Mouse (Mus musculus) WW6 (cell line): Measurements from ENCODE around the gene Zfp81.
"Not testable (repeated sequence)": the region's sequence is repeated elsewhere in the genome, so short reads cannot be mapped to it uniquely, and the experiment has no call there.

Source experiments
- DNase-seq: peaks from one replicate; pipeline ENCODE4 v3.0.0-alpha.2; 2013; ENCODE audit warnings: low read depth, low spot score

Gene Zfp81

DNA sequence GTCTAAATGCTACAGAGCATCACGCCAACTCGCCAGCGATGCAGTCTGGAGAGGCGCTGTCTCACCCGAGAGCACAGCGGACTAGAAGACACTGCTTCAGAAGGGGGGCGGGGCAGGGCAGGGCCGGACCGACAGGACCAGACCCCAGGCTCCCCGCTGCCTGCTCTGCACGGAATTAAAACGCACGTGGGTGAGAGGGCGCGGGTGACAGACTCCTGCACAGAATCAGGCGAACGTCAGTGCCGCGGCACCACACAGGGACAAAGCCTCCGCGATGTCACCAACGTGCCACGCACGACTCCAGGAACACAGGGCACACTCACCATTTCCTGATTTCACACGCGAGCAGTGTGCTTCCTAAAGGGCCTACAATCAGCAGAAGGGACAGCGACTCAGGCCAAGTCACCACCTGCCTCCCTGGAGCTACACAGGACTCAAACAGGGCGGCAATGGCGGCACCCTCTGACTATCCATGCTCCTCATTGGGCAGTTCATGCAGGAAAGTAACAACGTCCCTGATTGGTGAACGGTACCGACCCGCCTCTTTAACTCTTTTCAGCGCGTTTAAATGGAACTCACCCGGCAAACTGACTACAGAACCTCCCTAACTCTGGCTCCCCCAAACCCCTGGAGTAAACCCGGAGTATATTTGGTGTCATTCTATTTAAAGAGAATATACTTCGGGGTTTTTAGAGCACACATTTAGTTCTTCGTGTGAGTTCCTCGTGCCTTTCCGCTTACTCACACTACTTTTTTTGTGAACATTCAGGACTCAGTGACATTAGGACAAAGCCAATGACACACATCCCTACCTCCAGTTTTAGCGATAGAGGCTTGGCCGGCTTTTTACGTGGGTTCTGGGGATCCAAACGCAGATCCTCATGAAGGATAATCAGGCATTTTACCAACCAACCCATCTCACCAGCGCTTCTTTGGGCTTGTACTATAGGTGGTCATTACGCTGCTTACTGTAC lies at the start of gene Zfp81:
Zfp81 (minus strand) TSS at position 468 of the 974 bp plus-strand sequence.
- DNase-seq, result peak; percentile 71

DNA sequence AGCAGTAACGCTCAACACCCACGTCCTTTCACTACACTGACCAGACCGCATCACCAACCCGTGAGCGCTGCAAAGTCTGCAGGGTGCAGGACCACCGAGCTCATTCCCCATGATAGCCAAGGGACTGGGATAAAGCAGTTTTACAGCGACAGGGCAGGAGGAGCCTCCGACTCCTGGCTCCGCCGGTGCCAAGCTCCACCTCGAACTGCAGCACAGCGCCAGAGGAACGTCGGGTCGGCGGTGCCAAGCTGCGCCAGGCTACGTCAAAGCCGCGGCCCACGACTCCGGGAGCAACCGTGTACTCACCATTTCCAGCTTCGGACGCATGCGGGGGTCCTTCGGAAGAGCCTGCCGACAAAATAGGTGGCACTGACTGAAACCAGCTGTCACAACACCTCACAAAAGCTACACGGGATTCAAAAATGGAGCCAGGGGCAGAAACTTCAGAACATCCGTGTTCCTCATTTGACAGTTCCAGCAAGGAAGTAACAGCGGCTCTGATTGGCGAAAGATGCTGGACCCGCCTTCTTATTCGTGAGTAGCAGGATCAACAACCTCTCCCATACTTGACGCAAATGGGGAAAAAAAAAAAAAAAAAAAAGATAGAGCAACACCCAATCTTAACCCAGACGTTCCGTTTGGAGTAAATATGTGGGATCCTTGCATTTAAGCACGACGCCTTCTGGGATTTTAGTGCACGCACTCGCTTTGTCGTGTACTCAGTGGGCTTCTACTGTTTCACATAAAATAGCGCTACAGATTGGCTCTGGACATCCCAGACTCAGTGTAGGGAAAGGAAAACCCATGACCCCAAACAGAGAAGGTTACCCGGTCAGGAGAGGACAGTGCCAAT lies 35.7 kb upstream of the Zfp81 start, which contains the start of gene Zfp101:
Zfp101 (minus strand) TSS at position 460 of the 853 bp plus-strand sequence.
- DNase-seq, result peak; percentile 73

DNA sequence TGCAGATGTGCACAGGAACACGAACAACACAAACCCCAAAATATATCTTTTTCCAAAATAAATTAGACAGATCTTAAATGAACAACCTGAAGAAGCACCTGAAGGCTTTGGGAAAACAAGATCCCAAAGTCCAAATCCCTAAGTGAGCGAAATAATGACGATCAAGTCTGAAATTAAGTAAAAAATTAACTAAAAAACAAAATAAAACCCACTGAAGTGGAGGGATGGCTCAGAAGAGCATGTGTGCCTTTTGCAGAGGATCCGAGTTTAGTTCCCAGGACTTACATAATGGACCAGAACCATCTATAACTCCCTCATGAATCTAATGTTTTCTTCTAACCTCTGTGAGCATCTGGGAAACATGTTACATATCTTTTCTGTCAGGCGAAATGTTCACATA lies 33.6 kb upstream of the Zfp81 start:
- no peak for DNase-seq

DNA sequence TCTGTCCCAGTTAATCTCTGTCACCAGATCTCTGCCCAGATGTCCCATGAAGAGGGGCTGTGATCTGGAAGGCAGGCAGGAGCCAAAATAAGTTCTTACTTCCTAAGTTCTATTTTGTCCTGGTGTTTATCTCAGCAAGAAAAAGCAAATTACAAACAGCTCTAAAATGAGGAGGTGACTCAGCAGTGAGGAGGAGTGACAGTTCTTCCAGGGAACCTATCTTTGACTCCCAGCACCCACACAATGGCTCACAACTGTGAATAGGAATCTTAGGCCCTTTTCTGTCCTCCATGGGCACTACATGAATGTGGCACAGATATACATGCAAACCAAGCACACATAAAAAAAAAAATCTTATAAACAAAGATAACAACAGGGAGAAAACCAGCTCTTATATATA lies 27.0 kb upstream of the Zfp81 start:
- DNase-seq, result no peak

DNA sequence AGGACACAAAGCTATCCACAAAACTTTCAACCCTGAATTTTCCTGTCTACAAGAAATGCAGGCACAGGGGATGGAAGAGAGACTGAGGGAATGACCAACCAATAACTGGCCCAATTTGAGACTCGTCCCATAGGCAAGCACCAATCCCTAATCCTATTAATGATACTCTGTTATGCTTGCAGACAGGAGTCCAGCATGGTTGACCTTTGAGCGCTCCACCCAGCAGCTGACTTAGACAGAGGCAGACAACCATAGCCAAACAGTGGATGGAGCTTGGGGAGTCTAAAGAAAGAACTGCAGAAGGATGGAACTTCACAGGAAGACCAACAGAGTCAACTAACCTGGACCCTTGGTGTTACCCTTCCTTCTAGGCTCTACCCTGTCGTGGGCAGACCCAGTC lies 14.1 kb upstream of the Zfp81 start:
- DNase-seq, result no peak

DNA sequence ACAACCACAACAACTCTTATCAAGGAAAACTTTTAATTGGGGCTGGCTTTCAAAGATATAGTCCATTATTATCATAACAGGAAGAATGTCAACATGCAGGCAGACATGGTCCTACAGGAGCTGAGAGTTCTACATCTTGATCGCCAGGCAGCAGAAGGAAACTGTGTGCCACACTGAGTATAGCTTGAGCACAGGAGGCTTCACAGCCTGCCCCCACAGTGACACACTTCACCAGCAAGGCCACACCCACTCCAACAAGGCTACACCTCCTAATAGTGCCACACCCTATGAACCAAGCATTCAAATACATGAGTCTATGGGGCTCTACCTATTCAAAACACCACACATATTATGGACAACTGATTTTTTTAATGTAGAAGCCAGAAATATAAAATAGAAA lies 5.7 kb downstream of the Zfp81 start:
- no peak for DNase-seq

DNA sequence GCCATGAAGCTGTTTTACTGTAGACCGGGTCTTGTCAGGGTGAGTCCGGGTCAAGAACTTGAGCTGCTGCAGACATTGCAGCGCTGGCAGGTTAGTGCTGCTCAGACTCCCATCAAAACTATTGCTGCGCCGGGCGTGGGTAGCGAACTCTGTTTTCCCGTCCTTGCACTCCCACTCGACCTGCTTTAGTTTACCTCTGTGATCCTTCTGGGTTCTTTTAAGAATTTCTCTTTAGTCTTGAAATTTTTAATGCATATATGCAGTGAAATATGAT lies 68.9 kb downstream of the Zfp81 start:
- DNase-seq, result not testable (repeated sequence)

DNA sequence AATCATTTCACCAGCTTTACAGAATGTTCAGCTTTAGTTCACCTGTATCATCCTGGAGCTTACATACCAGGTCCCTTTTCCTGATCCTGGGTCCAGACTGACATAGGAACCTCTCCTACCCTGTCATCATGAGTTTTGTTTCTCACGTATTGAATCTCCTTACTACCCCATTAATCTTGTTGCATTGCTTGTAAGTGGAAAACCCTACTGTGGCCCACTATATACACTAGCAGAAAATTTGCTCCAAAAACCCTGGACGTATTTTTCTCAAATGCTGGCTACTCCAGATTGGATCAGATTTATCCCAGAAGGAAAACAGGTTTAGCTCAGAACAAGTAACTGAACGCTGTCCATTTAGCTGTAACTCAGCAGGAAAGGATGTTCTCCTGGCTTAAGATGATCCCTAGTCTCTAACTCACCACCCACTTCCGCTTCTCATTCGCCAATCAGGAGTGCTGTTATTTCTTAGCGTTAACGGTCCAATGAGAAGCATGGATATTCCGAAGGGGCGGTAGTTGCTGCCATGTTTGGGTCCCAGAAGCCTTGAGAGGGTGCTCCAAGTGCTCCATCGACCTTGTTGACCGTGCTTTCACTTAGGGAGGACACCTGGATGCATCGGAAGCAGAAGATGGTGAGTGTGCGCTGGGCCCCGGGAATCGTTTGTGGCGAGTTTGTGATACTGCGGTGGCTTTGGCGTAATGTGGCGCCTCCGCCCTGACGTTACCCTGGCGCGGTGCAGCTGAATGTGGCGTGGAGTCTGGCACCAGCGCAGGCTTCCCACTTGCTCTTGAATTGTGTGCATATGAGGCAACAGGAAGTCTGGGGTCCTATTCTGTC lies 69.4 kb downstream of the Zfp81 start, which contains the start of gene Zfp955b:
Zfp955b (plus strand) TSS at position 506 of the 837 bp plus-strand sequence.
- DNase-seq, result not testable (repeated sequence)
